Mouse (Mus musculus) adrenal gland, postnatal 25 days (tissue): ENCODE data around the gene AL731706.2. TPM values are rescaled to one million over a fixed set of nuclear protein-coding genes. Genes with fewer than 3 reads are reported as not detected.
"Not testable (repeated sequence)": the region's sequence is repeated elsewhere in the genome, so short reads cannot be mapped to it uniquely, and the experiment has no call there.

Source experiments
- DNase-seq: peaks from one replicate; pipeline ENCODE4 v3.0.0; 2021; ENCODE audit warnings: mixed read lengths
- long read RNA-seq: library from polyadenylated mRNA; stranded (forward); transcript quantifications from one replicate; pipeline ENCODE4 v2.0.0, GENCODE M21; 2021
- total RNA-seq: library from RNA; stranded (reverse); gene quantifications from 2 replicates; pipeline ENCODE4 v1.2.3, GENCODE M21; 2021

Gene AL731706.2
- 14.1 and 20.4 TPM in 2 replicates for total RNA-seq
- long read RNA-seq: 0 reads

- no peak for DNase-seq
These were observed at the start of gene AL731706.2 for GRCm38 (mm10) chr2:136885579-136885978. Gene AL731706.2, minus strand, starts transcription at chr2:136885679.

GRCm38 (mm10) chr2:136921003-136921408 is 35.5 kb upstream of the AL731706.2 start:
- DNase-seq: peak; percentile 7

GRCm38 (mm10) chr2:136920257-136920993 is 34.9 kb upstream of the AL731706.2 start:
- DNase-seq: no peak

GRCm38 (mm10) chr2:136919433-136919832 is 34.0 kb upstream of the AL731706.2 start:
- no peak for DNase-seq

- no peak for DNase-seq
These were observed 28.9 kb upstream of the AL731706.2 start for GRCm38 (mm10) chr2:136914334-136914902.

GRCm38 (mm10) chr2:136913021-136913420 is 27.5 kb upstream of the AL731706.2 start:
- no peak for DNase-seq

GRCm38 (mm10) chr2:136911958-136912411 is 26.5 kb upstream of the AL731706.2 start:
- DNase-seq: no peak

GRCm38 (mm10) chr2:136909298-136909697 is 23.8 kb upstream of the AL731706.2 start:
- DNase-seq: no peak

- DNase-seq: no peak
These were observed 23.1 kb upstream of the AL731706.2 start for GRCm38 (mm10) chr2:136908596-136908995.

GRCm38 (mm10) chr2:136896131-136896530 is 10.7 kb upstream of the AL731706.2 start:
- no peak for DNase-seq

GRCm38 (mm10) chr2:136894494-136894893 is 9.0 kb upstream of the AL731706.2 start:
- DNase-seq: no peak

GRCm38 (mm10) chr2:136891951-136892371 is 6.5 kb upstream of the AL731706.2 start:
- DNase-seq: peak; percentile 90

GRCm38 (mm10) chr2:136891068-136891950 is 5.8 kb upstream of the AL731706.2 start, which contains the start of the genes Slx4ip, AL731706.1 and Mkks:
Gene Slx4ip, plus strand, starts transcription at chr2:136891218.
Gene AL731706.1, minus strand, starts transcription at chr2:136891389.
Gene Mkks, minus strand, starts transcription at chr2:136891389.
- DNase-seq: peak; percentile 98

GRCm38 (mm10) chr2:136890716-136891067 is 5.2 kb upstream of the AL731706.2 start:
- not testable (repeated sequence) for DNase-seq

- DNase-seq: peak; percentile 27
These were observed 1.4 kb upstream of the AL731706.2 start for GRCm38 (mm10) chr2:136886846-136887245.

- DNase-seq: no peak
These were observed 30.7 kb downstream of the AL731706.2 start for GRCm38 (mm10) chr2:136854543-136855388.

GRCm38 (mm10) chr2:136850366-136850765 is 35.1 kb downstream of the AL731706.2 start:
- no peak for DNase-seq

- no peak for DNase-seq
These were observed 47.5 kb downstream of the AL731706.2 start for GRCm38 (mm10) chr2:136837994-136838393.

GRCm38 (mm10) chr2:136835882-136836281 is 49.6 kb downstream of the AL731706.2 start:
- DNase-seq: no peak
